Mouse (Mus musculus): ENCODE measurements around the gene Lsm14b. TPM values are rescaled to one million over a fixed set of nuclear protein-coding genes. Genes with fewer than 3 reads are reported as not detected.

The Lsm14b gene
- total RNA-seq, 2 experiments from 2014 or later = 43.7 to 45.0 TPM

DNA sequence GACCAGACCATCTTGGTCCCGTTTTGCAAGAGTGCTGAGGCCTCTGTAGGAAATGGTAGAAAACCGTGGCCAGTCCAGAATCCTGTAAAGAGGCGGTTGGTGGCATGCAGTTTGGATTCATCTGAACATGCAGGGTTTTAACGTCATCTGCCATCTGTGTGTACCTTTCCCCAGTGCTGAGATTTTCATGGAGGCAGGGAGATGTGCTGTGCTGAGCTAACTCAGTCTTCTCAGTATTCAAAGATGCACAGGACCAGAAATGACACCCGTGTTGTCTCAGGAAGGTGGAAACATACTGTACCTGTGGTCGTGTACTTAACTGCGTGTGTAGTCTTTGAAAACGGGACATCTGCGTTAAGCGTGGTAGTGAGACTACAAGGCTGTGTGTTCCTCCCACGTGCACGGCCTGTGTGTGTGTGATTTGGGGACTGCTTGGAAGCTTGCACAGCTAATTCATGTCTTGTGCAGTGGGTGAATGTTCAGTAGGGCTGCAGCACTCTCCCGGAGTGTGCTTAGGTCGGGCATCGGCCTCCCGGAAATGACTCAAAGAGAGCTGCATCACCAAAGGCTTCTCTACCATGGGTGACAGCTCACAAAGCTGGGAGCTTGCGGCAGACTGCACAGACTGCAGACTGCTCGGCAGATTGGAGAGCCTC lies 23.3 kb downstream of the Lsm14b start:
- intact Hi-C loops (cut with DNase I; ENCODE audit: low total_unique reads) = no loop called here
- no peak for DNase-seq

- DNase-seq = peak; percentile 80
Observed at GRCm38 (mm10) chr2:180050986-180051385, 26.2 kb downstream of the Lsm14b start.

GRCm38 (mm10) chr2:180051986-180052733 lies 27.4 kb downstream of the Lsm14b start:
- intact Hi-C loops (cut with DNase I; ENCODE audit: low total_unique reads) = loop anchor here (2.0 kb wide), 1 partner anchor 135 kb away; no protein-coding TSS in a partner anchor
- DNase-seq = no peak

More at GRCm38 (mm10) chr2:180050986-180051385, 26.2 kb downstream of the Lsm14b start:
- intact Hi-C loops (cut with DNase I; ENCODE audit: low total_unique reads) = loop anchor here (2.0 kb wide), 1 partner anchor 134 kb away; no protein-coding TSS in a partner anchor

- no peak for DNase-seq
- intact Hi-C loops (cut with DNase I; ENCODE audit: low total_unique reads) = no loop called here
Observed at GRCm38 (mm10) chr2:180053001-180053400, 28.2 kb downstream of the Lsm14b start.

- no peak for DNase-seq
- intact Hi-C loops (cut with DNase I; ENCODE audit: low total_unique reads) = no loop called here
Observed at GRCm38 (mm10) chr2:180063338-180064131, 38.7 kb downstream of the Lsm14b start.

GRCm38 (mm10) chr2:180069770-180070480 lies 45.1 kb downstream of the Lsm14b start:
- intact Hi-C loops (cut with DNase I; ENCODE audit: low total_unique reads) = no loop called here
- DNase-seq = no peak

- intact Hi-C loops (cut with DNase I; ENCODE audit: low total_unique reads) = no loop called here
- DNase-seq = peak; percentile 95
Observed at GRCm38 (mm10) chr2:180070481-180071453, 46.0 kb downstream of the Lsm14b start, which contains the start of gene Mtg2. Gene Mtg2 (plus strand): TSS chr2:180070588.

GRCm38 (mm10) chr2:180071671-180072070 lies 46.9 kb downstream of the Lsm14b start:
- intact Hi-C loops (cut with DNase I; ENCODE audit: low total_unique reads) = no loop called here

DNA sequence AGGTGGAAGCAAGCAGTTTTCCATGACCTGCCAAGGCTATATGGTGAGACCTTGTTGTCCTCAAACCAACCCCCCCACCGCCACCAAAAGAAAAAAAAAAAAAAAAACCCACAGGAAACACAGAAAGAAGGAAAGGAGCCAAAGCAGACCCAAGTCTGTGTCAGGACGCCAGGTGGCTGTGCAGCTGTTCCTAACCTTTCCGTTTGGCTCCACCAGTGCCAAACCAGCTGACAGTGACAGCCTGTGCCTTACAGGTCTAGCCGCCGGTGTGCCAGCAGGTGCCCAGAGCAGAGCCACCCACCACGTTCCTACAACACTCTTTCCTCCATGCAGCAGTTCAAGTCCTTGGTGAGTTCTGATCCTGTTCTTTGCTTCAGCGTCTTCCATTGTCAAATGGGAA lies 48.1 kb downstream of the Lsm14b start:
- intact Hi-C loops (cut with DNase I; ENCODE audit: low total_unique reads) = no loop called here
- no peak for DNase-seq

More at GRCm38 (mm10) chr2:180071671-180072070, 46.9 kb downstream of the Lsm14b start:
- no peak for DNase-seq

GRCm38 (mm10) chr2:180077622-180078021 lies 52.8 kb downstream of the Lsm14b start:
- no peak for DNase-seq
- intact Hi-C loops (cut with DNase I; ENCODE audit: low total_unique reads) = no loop called here

- no peak for DNase-seq
- intact Hi-C loops (cut with DNase I; ENCODE audit: low total_unique reads) = loop anchor here (2.0 kb wide), 1 partner anchor 76 kb away; no protein-coding TSS in a partner anchor
Observed at GRCm38 (mm10) chr2:180080680-180081079, 55.9 kb downstream of the Lsm14b start.

DNA sequence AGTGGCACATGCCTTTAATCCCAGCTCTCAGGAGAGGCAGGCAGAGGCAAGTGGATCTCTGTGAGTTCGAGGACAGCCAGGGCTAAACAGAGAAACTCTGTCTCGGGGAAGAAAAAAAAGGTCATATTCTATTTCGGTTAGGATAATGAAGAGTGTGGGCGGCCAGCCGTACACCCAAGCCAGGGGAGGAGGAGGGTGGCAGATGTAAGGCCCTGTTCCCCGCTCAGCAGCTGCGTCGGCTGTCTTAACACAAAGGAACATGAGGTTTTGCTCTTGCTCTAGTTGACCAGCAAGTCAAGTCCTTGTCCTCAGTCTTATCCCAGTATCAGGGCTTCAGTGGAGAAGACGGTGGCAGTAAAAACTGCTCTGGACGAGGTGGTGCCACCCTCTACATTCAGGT lies 58.3 kb downstream of the Lsm14b start:
- no peak for DNase-seq
- intact Hi-C loops (cut with DNase I; ENCODE audit: low total_unique reads) = no loop called here

DNA sequence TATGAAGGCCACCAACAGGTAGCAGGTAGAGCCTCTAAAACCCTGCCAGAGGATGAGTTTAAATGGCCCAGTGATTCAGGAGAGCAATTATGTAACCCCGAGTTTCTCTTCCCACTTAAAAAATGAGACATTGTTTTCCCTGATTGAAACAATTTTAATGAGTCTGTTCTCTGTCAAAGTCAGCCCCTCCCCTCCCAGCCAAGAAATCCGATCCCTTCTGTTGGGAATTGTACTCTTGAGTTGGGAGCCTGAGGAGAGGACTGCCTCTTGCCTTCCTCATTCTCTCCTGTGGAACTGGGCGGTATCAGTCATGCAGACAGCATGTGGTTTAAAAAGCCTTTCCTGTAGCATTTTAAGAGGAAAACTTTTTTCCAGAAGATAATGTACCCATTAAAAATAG lies 59.8 kb downstream of the Lsm14b start:
- no peak for DNase-seq
- intact Hi-C loops (cut with DNase I; ENCODE audit: low total_unique reads) = no loop called here

Other genes with a start within 250 kb of the Lsm14b start
- 1 to 10 TPM; 7.6 to 7.7 TPM for gene Taf4, start 48.3 kb upstream of the Lsm14b start, total RNA-seq (2021)
- gene Psma7, start 17.4 kb downstream of the Lsm14b start, total RNA-seq (2021) = 100 to 1,000 TPM; 130 to 143 TPM
- 1 to 10 TPM; 1.8 to 2.2 TPM for gene Ss18l1, start 17.5 kb downstream of the Lsm14b start, total RNA-seq (2021)
- 10 to 100 TPM in 1 of 2 experiments, 1 to 10 TPM in 1; 9.5 to 10.9 TPM for gene Mtg2, start 45.6 kb downstream of the Lsm14b start, total RNA-seq (2021)
- under 1 TPM; 0.23 to 0.33 TPM for gene Hrh3, start 79.5 kb downstream of the Lsm14b start, total RNA-seq (2021)
- gene Osbpl2, start 94.3 kb downstream of the Lsm14b start, total RNA-seq (2021) = 10 to 100 TPM; 15.8 to 17.2 TPM
- gene Adrm1, start 146.5 kb downstream of the Lsm14b start, total RNA-seq (2021) = 10 to 100 TPM; 95.7 to 97.3 TPM
- gene Lama5, start 200.9 kb downstream of the Lsm14b start, total RNA-seq (2021) = 10 to 100 TPM; 17.9 to 18.0 TPM
- 100 to 1,000 TPM; 456 to 506 TPM for gene Rps21, start 232.4 kb downstream of the Lsm14b start, total RNA-seq (2021)
- gene Cables2, start 248.5 kb downstream of the Lsm14b start, total RNA-seq (2021) = 1 to 10 TPM; 6.8 to 9.2 TPM

Data from gastrocnemius, postnatal 14 days (tissue).